Mouse (Mus musculus) neural tube, embryonic 10.5 days (tissue): ENCODE data around the gene Sigirr.

ENCODE experiments used
- DNase-seq: peaks from one replicate; pipeline ENCODE4 v3.0.0-alpha.2; 2017; ENCODE audit warnings: low spot score; ENCODE audit errors: extremely low spot score

Sigirr gene

GRCm38 (mm10) chr7:141060426-141061242, 39.7 kb downstream of the Sigirr start, which contains the start of gene B4galnt4:
Gene B4galnt4 (plus strand): TSS chr7:141061104.
- DNase-seq, result peak; percentile 89

GRCm38 (mm10) chr7:141059929-141060328, 40.4 kb downstream of the Sigirr start:
- peak; percentile 35 for DNase-seq

DNA sequence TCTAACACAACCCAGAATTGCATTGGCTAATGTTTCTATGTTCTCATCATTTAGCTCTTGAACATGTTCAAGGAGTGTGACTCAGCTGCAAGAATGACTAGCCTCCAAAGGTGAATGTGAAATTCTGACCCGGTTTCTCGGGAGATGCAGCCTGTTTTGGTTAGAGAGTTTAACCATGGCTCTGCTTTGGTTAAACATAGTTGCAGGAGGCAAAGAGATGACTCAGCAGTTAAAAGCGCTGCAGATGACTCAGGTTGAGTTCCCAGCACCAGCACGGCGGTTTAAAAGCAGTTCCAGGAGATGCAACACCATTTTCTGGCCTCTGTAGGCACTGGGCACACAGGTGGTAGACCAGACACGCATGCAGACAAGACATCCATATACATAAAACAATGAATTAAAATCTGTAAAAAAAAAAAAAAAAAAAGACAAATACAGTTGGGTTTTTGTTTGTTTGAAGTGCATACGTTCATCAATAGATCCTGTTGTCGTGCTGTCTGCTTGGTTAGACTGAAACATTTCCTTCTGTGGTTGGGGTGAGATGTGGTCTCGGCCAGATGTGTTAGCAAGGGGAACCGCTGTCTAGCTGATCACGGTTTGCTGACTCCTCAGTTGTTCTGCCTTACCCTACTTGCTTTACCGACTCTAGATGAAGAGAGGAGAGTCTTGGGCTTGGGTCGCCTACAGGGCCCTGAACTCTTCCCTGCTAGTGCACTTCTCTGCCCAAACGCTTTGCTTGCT, 41.6 kb downstream of the Sigirr start:
- no peak for DNase-seq

DNA sequence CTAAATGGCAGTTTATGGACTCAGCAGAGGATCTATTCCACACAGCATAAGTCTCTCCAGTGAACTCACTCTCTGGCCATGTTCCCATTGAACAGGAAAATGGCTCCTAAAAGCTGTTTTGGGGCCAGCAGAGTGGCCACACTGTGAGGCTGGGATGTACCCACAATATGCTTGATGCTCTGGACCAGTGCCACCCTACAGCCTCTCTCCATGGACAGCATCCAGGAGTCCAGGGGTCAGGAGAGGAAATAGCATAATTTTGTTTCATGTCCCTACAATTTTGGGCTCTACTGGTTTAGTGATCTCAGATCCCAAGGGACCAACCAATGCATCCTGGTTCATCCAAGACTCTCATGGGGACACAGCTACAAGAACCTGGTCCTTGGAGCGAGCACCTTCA, 42.8 kb downstream of the Sigirr start:
- DNase-seq, result no peak

GRCm38 (mm10) chr7:141056976-141057375, 43.4 kb downstream of the Sigirr start:
- DNase-seq, result no peak

- DNase-seq, result no peak
Measured at GRCm38 (mm10) chr7:141055785-141056184, 44.6 kb downstream of the Sigirr start.

DNA sequence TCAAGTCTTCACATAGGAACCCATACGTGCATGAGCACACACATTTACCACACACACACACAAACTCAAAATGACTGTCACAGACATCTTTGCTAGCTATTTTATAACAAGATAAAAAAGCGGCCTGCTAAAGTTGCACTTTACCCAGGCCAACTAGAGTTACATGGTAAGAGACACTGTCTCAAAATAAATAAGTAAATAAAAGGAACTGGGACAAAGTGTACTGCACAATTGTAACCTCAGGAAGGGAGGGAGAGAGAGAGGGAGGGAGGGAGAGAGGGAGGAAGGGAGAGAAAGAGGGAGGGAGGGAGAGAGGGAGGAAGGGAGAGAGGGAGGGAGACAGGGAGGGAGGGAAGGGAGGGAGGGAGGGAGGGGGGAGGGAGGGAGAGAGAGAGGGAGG, 48.0 kb downstream of the Sigirr start:
- DNase-seq, result no peak

- no peak for DNase-seq
Measured at GRCm38 (mm10) chr7:141052016-141052415, 48.4 kb downstream of the Sigirr start.

- no peak for DNase-seq
Measured at GRCm38 (mm10) chr7:141051060-141051685, 49.2 kb downstream of the Sigirr start.

DNA sequence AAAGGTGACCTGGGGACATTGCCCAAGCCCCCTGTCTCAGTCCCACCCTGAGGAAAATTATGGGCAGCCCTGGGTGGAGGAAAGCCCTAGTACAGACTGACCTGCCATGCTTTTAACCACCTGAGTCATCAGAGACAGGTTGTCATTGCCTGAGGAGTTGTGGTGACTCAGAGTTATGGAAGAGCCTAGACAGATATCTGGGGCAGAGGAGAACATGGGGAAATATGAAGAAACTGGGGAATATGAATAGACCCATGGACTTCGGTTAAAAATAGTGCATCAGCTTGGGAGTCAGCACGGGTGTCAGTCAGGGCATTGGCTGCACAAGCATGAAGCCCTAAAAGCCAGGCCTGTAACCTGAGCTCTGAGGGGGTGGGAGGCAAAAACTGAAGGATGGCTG, 51.0 kb downstream of the Sigirr start:
- DNase-seq, result no peak

GRCm38 (mm10) chr7:141048226-141049218, 51.9 kb downstream of the Sigirr start:
- DNase-seq, result peak; percentile 93

DNA sequence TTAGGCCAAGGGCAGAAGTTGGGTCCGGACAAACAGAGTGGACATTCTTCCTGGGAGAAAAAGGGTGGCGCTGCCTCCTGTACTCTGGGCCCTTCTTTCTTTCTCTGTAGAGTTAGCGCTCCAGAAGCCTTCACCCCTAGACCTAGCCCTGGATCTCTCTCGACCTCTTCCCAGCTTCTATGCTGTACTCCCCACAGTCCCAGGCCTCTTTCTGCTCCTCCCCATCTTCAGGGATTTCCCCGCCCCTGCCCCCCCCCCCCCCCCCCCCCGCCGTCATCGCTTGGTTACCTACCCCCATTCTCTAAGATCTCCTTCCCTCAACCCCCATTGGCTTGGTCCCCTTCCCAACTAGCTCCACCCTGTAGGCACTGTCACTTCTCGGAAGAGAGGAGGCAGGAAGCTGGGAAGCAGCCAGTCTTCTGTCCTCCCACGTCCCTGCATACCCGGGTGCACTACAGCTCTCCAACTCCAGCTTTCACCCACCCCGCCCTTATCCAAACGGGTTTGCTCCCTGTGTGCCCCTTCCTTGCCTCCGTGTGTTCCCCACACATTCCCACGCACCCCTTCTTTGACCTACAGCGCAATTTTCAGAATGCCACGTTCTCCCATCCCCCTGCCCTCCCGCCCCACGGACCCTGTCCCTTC, 52.7 kb downstream of the Sigirr start:
- peak; percentile 37 for DNase-seq

- no peak for DNase-seq
Measured at GRCm38 (mm10) chr7:141046931-141047580, 53.3 kb downstream of the Sigirr start.

DNA sequence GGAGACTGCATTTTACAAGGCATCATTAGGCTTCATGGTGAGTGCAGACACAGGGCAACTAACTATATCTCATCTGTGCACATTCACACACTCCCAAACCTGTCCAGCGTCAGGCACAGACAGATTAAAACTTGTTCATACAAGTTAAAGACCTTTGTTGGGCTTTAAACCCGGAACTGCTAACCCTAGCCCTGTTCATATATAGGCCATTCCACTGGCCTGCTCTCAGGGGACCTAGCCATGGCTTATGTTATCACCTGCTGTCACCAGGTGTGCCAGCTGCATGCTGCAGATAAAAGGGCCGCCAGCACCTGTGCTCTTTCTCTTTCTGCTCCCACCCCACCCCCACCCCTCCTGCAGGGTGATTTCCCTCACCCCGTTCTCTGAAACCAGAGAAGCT, 57.8 kb downstream of the Sigirr start:
- no peak for DNase-seq

GRCm38 (mm10) chr7:141041661-141042060, 58.7 kb downstream of the Sigirr start:
- DNase-seq, result peak; percentile 19
